Mouse (Mus musculus) heart, postnatal 4 days (tissue): ENCODE measurements at regions not wholly inside any gene's neighbourhood (a gene's known extent, or its start where the extent isn't known, plus 50 kb on each side); places are given as distances from the start of the nearest gene placed in this dataset.

Source experiments
- DNase-seq: peaks from one replicate; pipeline ENCODE4 v3.0.0; 2021

- no peak for DNase-seq
These were observed 124.1 kb downstream of the Pten start for GRCm38 (mm10) chr19:32881443-32881842.

GRCm38 (mm10) chr19:32884279-32884678 lies 127.0 kb downstream of the Pten start:
- DNase-seq = no peak

DNA sequence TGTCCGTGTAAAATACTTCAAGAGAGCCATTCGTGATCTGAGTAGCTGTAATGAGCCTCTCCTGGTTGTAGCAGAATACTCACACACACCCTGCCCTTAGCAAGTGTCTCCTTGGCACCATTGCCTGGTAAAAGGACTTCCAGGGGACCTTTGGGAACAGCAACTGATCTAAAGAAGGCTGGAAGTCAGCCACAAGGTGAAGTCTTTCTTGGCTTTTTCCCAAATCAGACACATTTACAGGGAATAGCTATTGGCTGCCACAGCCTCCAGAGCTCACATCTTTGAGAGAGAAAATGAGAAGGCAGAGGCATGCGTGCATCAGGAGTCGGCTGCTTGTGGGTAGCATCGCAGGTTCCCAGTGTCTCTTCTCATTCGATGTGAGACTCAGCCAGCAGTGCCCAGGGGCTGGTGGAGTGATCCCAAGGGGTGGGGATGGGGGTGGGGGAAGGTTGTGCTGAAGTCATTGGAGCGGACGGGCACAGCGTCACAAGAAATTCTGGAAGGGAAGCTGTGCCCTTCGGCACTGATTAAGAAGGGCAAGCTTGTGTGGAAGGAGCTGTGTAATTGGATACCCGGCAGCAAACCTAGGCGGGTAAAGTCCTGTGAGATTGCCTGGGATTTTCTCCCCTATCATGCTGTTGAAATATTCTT lies 128.3 kb downstream of the Pten start:
- DNase-seq = no peak

DNA sequence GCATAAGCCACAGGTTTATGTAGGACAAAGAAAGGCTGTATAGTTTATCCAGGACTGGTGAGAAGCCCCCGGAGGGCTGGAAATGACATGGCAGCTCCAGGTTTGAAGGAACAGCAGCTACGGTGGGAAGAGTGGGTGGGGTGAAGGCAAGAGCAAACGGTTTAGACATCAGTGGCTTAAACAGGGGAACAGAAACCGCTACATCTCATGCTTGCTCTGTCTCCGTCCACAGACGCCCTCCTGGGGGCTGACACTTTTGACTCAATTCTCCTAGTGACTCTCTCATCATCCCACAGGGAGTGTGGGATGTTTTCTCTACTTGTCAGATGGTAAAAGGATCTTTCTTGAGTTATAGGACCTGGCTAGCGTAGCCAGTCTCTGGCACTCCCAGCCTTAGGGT lies 129.9 kb downstream of the Pten start:
- DNase-seq = no peak

DNA sequence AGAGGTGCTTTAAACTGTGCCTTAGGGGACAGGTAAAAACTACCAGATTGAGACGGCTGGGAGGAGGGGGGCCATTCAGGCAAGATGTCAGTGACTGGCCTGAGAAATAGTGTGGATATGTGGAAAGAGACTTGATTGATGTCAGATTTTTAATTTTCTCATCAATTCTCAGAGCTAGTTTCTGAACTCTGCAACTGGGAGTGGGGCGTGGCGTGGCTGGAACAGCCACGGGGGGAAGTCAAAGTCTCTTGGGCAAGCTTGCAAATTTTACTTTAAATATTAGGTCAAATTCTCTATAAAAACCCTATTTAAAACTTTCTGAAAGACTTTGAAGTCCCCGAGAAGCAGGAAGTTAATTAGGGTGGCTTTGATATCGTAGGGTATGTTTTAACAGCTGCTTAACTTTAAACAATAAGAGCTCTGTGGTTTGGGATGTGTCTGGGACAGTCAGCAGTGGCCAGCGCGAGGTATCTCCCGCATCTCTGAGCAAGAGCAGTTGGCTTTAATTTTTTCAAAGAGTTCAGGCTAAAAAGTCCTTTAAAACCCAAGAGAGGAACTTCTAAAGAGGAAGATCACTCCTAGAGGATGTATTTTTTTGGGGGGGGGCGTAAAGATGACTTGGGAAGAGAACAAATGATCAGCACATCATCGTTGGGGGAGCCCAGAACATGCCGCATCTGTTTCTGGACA lies 131.5 kb downstream of the Pten start:
- DNase-seq = no peak

- no peak for DNase-seq
These were observed 133.5 kb downstream of the Pten start for GRCm38 (mm10) chr19:32890801-32891200.

DNA sequence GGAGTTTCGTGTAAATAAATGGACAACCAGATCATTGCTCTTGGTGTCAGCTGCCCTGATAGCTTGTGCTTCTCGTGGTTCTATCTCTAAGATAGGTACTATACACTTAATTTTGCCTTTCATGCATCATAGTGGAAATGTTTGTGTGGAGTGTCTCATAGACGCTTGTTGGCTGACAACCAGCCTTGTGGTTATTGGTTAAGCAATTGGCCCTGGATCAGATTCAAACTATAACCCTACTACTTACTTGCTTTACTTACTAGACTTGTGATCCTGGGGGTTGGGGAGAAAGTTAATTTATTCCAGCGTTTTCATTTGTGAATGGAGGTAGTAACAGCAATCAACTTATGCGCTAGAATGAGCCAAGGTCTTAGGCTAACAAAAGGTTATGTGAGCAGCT lies 135.2 kb downstream of the Pten start:
- no peak for DNase-seq

- peak; percentile 49 for DNase-seq
These were observed 146.3 kb downstream of the Pten start for GRCm38 (mm10) chr19:32903454-32904108.

- DNase-seq = no peak
These were observed 147.2 kb downstream of the Pten start for GRCm38 (mm10) chr19:32904517-32904916.

GRCm38 (mm10) chr19:32905901-32906431 lies 148.7 kb downstream of the Pten start:
- DNase-seq = no peak

DNA sequence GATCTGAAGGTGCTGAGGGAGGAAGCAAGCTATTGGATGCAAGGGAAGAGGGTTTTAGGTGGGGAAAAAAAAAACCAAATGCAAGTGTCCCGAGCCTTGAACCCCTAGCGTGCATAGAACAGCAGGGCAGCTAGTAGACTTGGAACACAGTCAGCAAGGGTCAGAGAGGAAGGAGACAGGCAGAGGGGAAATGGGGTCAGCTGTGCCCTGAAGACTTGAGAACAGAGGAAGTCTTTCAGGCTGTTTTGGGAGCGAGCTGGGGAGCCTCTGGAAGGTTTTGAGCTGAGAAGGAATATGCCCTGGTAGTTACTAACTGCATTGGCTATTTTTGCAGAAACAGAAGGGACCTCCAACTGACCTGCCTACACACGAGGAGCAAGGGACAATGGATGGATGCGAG lies 149.5 kb downstream of the Pten start:
- no peak for DNase-seq

DNA sequence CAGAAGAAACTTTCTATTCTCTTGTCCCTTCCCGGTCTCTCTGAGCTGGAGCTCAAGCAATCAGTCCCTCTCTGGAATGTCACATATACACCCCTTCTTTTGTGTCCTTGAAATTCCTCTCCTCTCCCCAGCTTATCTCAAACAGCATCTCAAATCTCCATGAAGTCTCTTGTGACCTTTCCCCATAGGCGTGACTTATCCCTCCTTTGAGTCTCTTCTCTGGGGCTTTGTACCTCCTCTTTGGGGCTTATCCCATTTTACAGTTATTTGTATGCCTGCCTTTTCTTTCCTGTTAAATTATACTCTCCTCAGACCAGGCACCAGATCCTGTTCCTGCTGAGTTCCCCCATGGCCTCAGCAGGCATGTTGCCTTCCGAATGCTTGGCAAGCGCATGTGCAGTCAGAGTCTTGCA lies 152.8 kb downstream of the Pten start:
- DNase-seq = no peak

DNA sequence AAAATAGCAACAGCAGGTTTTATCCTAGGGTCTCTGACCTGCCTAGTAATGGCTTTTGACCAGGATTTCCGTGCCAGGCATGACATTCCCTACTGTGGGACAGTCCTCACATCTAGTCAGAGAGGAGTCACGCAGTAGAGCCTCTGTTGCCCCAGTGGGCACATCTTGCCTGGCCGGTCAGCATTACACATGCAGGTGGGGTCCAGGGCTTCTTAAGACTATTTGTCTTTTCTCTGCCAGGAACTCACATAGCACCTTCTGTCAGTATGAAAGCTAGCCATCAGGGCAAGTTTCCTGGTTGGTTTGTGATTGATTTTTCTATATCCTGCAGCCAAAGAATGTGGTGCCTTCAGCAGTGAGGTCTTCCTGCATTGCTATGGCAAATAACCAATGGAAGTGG lies 155.0 kb downstream of the Pten start:
- no peak for DNase-seq

DNA sequence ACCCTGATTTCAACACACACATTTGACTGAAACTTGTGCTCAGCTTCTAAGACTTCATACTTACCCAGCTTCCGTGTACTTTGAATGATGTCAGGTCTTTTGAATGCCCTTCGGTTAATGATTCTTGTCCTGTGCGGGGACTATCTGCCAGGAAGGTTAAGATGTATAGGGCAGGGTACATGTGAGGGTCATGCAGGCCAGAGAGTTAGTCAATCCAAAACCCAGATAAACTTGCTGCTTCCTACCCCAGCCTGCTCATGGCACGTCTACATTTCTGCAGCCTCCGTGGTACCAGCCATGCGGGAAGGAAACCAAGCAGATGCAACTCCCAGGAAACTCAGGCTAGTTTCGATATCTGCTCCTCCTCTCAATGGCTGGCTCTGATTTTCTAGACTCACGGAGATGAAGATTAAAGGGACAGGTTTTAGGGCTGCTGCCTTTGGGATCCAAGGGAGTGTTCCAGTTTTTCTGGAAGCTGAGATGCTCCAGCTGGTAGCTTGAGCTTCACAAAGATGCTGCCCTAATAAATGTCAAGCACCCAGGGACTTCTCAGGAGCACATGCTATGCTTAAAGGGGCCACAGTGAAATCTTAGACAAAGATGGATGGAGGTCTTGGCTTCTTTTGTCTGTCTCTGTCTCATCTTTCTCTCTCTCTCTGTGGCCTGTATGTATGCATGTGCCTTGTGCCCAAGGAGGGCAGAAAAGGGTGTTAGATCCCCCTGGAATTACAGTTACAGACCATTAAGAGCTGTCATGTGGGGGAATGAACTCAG lies 159.4 kb downstream of the Pten start:
- DNase-seq = no peak

GRCm38 (mm10) chr19:32921021-32921420 lies 163.7 kb downstream of the Pten start:
- no peak for DNase-seq

GRCm38 (mm10) chr19:32923911-32924310 lies 166.6 kb downstream of the Pten start:
- no peak for DNase-seq

DNA sequence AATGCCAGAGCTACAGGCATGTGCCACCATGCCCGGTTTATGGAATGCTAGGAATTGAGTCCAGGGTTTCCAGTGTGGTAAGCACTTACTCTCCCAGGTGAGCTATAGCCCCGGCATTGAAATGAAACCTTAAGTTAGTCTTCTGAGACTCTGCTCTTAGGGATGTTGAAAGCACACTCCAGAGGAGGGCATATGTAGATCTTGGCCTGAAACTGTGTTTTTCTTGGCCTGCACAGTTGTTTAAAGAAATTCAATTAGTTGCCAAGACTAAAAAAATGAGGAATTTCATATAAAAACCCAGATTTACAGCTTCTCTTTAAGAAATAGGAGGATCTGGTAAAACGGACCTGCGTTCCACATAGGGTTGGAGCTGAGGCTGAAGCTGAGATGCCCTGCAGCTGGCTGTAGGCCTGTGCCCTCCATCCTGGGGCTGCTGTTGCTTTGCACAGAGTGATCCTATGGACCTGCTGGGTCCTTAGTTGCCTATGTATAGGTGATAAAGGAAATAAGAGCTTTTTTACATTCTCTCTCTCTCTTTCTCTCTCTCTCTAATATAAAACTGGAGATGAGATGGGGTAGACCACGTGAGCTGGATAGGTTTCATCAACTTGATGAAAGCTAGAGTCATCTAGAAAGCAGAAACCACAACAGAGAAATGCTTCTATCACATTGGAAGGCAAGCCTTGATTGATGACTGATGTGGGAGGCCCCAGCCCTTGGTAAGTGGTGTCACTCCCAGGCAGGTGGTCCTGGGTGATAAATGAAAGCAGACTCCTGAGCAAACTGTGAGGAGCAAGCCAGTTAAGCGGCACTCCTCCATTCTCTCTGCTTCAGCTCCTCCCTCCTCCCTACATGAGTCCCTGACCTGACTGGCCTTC lies 168.6 kb downstream of the Pten start:
- DNase-seq = no peak

GRCm38 (mm10) chr19:32926571-32926970 lies 169.3 kb downstream of the Pten start:
- no peak for DNase-seq

DNA sequence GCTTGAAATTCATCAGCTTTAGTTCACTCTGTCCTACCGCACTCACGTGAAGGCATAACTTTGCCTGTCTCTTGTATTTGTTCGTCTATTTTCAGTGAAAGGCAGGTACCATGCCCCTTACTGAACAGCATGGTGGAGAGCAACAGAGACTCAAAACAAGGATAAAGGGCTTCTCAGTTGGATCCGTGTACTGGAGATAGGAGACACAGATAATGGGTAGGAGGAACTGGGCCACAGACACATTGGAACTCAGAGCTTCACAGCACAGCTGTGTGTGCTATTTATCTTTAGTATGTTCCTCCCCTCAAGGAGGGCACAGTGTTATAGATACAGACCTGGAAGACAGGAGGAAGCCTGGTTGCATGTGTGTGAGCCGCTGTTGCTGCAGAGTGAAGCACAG lies 176.4 kb downstream of the Pten start:
- no peak for DNase-seq

GRCm38 (mm10) chr19:32935638-32936037 lies 178.3 kb downstream of the Pten start:
- DNase-seq = no peak

- no peak for DNase-seq
These were observed 180.3 kb downstream of the Pten start for GRCm38 (mm10) chr19:32937591-32937990.

DNA sequence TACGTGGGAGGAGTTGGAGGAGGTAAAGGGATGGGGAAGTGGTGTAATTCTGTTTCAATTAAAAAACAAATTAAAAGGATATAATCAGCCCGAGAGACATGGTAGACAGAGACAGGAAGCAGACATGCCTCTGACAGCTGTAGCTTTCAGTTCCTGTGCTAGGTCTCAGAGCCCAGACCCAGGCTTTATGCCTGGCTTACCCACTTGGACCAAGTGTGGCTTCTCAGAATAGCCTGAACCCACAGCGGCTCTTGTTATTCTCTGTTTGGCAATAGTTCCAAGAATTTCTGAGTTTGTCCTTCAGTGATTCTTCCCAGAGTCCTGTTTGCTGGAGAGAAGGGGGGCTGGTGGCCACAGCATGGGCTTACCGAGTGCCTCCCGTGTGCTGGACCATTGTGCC lies 182.4 kb downstream of the Pten start:
- no peak for DNase-seq
